Mouse (Mus musculus) ovary, postnatal 14 days (tissue): ENCODE results near the gene Creb1.

Experiments
- DNase-seq: peaks from one replicate; pipeline ENCODE4 v3.0.0; 2022; ENCODE audit warnings: low spot score

Gene Creb1

DNA sequence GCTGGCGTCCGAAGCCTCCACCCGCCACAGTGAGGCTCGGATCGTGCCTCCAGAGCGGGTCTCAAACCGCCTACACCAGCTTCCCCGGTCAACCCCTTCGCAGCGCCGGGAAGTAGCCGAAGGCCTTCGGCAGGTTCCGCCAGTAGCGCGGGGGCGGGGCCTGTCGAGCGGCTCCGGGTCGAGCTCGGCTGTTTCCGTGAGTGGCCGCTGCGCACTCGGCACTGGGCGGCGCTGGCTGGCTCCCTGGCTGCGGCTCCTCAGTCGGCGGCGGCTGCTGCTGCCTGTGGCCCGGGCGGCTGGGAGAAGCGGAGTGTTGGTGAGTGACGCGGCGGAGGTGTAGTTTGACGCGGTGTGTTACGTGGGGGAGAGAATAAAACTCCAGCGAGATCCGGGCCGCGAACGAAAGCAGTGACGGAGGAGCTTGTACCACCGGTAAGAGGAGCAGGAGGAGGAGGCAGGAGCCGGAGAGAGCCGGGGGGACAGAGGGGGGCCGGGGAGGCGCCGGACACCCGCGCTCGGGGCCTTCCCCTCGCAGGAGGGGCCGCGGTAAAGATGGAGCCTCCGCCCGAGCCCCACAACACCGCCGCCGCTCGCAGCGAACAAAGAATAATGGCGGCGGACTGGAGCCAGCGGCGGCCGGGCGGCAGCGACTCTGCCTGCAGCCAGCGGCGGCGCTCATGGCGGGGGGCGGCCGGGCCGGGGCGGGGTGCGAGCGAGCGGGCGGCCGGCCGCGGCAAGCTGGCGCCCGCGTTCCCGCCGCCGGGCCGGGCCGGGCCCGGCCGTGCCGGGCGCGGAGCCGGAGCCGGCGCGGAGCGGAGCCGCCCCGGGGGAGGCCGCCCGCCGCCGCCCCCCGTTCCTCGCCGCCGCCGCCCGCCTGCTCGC, at the start of gene Creb1:
Gene Creb1, plus strand, starts transcription at position 57 of the 882 bp plus-strand sequence.
- peak; percentile 97 for DNase-seq

- no peak for DNase-seq
Measured at GRCm38 (mm10) chr1:64488521-64489029, 43.9 kb upstream of the Creb1 start.

DNA sequence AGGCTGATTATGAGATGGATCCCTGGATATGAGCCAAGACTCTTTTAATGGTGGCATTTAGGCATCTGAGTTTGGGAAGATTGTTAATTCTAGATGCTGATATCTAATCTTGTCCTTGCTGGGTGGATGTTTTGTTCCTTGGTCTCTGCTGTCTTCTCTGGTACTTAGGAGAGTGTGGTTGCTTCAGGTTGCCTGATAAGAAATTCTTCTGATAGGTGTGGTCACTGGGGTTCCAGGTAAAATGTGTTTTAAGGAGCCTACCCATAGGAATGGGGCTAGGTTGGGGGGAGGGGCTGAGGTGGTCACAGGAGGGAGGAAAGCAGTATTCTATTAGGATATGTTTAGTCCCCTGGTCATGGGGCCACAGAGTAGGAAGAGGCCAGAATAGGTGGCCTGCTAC, 35.6 kb upstream of the Creb1 start:
- no peak for DNase-seq

DNA sequence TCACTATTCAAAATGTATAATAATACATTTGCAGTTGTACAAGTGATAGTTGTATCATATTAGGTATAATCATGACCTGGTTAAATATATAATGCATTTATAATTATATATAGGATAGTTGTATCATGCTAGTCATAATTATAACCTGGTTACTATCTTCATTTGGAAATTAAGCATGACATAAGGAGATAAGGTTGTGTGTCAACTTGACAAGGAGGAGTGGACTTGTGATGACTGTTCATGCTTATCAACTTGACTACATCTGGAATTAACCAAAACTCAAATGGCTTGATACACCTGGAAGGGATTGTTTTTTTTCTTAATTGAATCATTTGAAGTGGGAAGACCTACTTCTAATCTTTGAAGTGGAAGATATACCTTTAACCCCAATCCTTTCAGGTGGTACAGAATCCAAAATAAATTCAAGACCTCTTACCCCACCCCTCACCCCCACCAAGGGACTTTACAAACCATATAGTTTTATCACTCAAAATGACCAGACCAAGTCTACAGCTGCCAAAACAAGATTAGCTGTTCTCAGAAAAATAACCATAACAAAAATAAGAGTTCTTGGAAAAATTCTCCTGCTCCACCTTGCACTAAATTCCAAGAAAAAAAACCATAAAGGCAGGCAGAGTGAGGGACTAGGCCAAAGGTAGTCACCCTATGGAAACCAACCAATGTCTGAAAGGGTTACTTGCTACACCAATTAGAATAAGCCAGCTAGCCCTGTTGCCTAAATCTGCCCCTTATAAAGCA, 30.9 kb upstream of the Creb1 start:
- DNase-seq, result no peak

- no peak for DNase-seq
Measured at GRCm38 (mm10) chr1:64508479-64509096, 23.9 kb upstream of the Creb1 start.

DNA sequence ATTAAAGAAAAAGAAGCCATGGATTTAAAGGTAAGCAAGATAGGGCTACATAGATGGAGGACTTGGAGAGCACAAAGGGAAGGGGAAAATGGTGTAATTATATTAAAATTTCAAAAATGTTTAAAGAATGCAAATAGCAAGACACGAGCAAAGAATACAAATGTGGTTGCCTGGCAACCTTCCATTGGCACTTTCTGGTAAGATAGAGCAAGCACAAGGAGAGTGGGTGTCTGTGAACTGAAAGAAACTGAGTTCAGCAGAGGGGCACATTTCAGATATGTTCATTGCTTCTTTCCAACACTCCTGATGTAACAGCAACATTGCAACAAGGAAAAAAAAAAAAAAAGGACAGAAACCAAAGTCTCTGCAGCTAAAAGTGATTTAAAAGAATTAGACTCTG, 22.8 kb upstream of the Creb1 start:
- DNase-seq, result no peak

DNA sequence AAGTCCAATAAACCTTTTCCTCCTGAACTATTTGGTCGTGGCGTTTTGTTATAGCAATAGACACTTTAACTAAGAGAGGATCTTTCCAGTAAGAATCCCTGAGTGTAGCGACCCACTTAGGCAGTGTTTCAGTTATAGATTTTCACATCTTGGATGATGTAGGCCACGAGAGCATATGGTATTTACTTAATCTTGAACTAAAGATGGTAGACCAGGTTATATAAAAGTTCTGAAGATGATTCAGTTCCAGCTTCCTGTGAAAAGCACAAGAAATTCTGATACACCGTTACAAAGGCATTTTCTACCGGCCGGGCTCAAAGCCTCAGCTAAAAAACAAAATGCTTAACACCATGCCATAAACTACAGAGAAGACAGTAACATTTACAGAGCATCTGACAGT, 18.3 kb upstream of the Creb1 start:
- no peak for DNase-seq

GRCm38 (mm10) chr1:64516593-64516992, 15.9 kb upstream of the Creb1 start:
- no peak for DNase-seq

- no peak for DNase-seq
Measured at GRCm38 (mm10) chr1:64518480-64518879, 14.0 kb upstream of the Creb1 start.

GRCm38 (mm10) chr1:64519345-64519744, 13.1 kb upstream of the Creb1 start:
- no peak for DNase-seq

GRCm38 (mm10) chr1:64519901-64520300, 12.5 kb upstream of the Creb1 start:
- DNase-seq, result no peak

- no peak for DNase-seq
Measured at GRCm38 (mm10) chr1:64521734-64522133, 10.7 kb upstream of the Creb1 start.

DNA sequence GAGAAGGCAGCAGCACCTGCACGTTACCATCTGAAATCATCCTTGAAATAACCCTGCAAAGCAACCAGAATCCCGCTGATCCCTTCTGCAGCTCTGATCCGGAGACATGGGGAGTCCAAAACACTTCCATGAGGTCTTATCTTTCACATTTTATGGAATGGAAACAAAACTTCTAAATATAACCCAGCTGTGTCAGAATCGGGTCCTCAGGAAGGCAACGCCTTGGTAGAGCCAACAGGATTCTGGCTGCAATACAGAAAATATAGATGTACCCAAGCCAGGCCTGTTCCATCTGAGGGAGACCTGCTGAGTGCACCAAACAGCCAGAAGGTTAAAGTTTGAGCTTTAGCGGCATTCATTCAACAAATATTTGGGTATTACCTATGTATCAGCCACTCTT, 9.8 kb upstream of the Creb1 start:
- no peak for DNase-seq

DNA sequence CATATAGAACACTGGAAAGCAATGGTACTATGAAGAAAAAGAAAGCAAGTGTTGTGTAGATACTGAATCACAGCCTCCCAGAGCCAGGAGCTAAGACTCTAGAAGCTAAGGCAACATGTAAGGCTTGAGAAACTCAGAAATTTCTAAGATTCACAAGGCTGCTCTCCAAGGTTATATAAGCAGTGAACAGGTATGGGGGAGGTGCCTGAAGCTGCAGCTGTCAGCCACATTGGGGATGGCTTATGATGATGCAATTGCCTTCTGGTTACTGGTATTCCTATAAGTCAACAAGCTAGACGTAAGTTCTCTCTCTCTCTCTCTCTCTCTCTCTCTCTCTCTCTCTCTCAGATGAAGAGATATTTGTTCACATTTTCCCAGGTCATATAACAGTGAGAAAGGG, 9.3 kb upstream of the Creb1 start:
- DNase-seq, result no peak

- no peak for DNase-seq
Measured at GRCm38 (mm10) chr1:64524661-64525060, 7.8 kb upstream of the Creb1 start.

DNA sequence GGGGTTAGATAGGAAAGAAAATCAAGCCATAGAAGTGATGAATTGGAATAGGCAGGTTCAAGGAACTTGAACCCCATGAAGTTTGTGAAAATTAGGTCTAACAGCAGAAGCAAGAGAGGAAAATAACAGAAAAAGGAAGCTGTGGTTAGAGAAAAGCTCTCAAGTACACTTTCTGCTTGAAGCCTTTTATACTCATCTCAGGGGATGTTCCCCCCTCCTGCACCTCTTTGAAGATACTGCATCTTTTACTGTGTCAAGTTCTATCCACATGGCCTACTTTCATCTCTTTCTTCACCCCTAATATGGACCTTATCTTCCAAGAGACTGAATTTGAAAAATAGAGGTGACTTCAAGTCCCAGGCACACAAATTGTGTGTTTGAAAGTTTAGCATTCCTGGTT, 4.8 kb upstream of the Creb1 start:
- DNase-seq, result no peak

- DNase-seq, result no peak
Measured at GRCm38 (mm10) chr1:64529781-64530315, 2.6 kb upstream of the Creb1 start.

GRCm38 (mm10) chr1:64531548-64531947, 897 bp upstream of the Creb1 start:
- DNase-seq, result no peak

- no peak for DNase-seq
Measured at GRCm38 (mm10) chr1:64532067-64532523, 350 bp upstream of the Creb1 start.

DNA sequence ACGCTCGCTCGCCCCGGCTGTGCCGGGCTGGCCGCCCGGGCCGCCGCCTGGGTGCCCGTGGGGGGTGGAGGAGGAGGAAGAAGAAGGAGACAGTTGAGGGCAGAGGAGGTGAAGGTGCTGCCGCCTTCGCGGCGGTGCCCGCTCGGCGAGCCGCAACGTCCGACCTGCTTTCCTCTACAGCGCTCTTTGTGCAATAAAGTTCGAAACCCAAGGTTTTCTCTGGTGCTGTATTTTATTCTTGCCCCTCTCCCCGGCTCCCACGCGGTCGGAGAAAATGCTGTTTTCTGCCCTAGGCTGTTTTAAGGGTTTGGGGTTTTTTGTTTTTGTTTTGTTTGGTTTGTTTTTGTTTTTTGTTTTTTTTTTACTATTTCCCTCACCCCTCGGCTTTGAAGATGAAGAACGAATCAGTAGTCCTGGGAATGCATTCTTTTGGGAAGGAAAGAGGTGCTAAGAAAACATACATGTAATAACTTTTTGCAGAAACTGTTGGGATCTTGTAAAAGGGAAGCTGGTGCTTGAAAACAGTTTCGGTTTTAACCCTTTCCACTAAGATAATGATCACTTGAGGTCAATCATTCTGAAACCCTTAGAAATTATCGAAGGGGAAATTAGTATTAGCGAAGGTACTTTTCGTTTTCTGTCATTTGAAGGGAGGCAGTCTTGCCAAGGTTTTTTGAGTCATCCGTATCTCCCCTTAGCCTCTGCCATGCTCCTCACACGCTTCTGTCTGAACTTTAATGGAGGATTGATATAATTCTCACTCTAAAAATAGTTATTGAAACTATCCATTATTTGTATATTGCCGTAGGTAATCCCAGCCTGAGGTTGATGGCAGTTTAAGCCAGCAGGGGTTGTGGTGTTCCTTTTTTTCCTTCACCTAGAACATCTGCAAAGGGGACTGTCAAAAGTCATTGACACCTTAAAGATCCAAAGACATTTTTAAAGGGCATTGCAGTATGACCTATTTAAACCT, 1.3 kb downstream of the Creb1 start:
- DNase-seq, result peak; percentile 49

DNA sequence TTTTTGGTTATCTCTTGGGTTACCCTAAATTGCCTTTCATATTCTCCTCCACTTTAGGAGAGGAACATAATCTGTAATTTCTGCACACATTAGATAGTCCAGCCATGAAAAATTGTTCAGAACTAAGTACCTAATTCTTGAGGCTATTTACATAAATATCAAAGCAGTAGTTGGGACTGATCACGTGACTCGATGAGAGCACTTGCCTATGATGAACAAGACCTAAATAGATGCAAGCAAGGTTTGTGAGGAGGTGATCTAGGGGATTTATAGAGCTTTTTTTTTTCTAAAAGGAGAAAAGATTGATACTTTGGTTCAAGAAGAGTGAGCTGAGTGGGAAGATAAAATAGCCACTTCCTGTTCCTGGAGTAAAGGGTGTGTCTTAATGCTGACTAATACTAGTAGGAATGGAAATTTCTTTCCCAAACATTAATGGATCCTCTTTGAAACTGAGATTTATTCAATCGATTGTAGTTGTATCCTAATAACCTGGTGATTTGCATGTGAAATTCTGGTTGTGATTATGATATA, 6.5 kb downstream of the Creb1 start:
- DNase-seq, result no peak
